Mouse (Mus musculus): ENCODE results near the gene Sapcd2. TPM values are rescaled to one million over a fixed set of nuclear protein-coding genes. Genes with fewer than 3 reads are reported as not detected.
"Not testable (repeated sequence)": the region's sequence is repeated elsewhere in the genome, so short reads cannot be mapped to it uniquely, and the experiment has no call there.

The Sapcd2 gene
- total RNA-seq, 2 experiments from 2014 or later = 3.7 to 4.6 TPM

DNA sequence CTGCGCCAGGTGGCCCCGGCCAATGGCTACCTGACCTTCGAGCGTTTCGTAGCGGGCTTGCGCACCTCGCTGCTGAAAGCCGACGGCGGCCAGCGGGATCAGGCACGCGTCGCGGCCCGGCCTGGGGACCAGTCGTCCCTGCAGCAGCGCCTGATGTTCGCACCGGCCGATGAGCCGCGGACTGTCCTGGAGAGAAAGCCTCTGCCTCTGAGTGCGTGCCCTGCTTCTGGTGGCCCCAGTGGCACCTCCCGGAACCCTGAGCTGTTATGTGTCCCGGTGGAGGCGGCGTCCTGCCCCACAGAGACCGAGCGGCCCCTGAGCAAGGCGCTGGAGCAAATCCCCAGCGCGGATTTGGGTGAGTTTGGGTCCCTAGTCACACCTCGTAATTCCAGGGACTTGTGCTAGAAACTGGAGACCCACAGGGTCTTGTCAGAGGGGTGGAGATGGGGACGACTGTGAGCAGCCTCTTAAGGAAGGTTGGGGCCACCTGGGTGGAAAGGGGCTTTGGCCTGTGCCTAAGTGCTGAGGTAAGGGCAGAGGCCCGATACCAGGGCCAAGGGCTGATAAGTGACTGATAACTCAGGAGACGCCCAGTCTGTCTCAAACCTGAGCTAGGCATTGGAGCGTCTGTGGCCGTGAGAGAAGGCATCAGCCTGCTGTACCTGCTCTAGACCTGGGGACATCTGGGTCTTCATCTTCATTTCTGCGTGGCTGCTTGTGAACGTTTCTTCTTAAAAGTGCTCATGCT lies 697 bp downstream of the Sapcd2 start:
- no peak for DNase-seq

DNA sequence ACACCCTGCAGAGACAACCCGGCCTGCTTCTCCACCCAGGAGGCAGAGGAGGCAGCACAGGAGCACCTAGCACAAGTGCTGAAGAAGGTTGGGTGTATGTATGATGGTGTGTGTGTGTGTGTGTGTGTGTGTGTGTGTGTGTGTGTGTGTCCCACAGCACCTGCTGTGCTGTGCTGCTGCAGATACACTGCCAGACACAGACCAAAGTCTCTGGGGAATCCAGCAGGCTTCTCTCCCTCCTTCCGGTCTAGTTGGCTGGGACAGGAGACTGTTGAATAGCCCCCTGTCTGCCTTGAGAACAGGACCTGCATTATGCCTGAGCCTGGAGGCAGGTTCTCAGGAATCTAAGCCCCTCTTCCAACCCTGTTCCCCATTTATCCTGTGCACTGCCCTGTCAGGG lies 1.3 kb downstream of the Sapcd2 start:
- DNase-seq = no peak

DNA sequence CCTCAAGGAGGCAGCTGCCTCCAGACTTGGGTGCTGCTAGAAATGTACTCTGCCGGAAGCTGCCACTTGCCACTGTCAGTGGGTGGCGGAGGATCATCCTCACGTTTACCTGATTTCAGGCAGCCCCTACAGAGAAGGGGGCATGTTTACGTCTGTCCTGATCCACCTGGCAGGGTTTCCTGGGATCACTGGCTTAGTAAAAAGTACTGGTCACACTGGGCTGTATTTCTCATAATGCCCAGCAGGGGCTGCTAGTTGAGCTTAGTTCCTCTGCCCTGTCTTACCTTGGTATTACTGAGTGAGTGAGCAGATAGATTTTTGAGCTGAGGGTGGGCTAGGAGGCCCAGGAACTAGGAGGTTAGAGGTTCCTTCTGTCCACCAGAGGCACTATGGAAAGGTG lies 4.5 kb downstream of the Sapcd2 start:
- no peak for DNase-seq

DNA sequence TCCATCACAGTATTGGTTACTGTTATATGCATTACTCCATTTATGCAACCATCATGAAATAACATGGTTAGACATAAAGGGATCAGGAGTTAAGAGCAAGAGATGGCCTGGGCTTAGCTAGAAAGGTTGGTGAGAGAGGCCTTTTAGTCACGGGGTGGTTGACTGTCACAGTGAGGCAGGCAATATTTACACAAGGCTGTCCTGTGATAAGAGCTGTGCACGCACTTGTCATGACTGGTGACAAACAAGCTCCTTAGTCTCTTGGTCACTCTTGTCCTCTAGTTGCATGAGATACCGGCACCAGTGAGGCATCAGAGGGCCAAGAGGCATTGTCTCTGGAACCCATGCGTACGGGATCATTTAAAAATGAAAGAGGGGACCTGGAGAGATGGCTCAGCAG lies 12.4 kb downstream of the Sapcd2 start:
- DNase-seq = no peak

DNA sequence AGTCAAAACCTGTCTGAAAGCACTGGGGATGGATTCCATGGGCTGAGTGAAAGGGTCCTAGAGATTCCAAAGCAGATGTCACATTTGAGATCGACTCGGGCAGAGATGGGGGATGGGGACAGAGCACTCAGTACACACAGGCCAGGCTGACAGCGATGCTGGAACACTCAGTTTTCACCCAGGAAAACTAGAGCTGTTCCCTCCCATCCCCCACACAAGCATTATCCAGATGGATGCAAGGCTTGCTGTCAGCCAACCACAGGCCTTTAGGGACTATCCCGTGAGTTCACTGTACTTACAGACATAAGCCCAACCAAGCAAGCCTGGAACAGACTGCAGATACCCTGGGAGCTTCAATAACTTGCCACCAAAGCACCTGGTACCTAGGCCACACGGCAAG lies 19.1 kb downstream of the Sapcd2 start:
- no peak for DNase-seq

DNA sequence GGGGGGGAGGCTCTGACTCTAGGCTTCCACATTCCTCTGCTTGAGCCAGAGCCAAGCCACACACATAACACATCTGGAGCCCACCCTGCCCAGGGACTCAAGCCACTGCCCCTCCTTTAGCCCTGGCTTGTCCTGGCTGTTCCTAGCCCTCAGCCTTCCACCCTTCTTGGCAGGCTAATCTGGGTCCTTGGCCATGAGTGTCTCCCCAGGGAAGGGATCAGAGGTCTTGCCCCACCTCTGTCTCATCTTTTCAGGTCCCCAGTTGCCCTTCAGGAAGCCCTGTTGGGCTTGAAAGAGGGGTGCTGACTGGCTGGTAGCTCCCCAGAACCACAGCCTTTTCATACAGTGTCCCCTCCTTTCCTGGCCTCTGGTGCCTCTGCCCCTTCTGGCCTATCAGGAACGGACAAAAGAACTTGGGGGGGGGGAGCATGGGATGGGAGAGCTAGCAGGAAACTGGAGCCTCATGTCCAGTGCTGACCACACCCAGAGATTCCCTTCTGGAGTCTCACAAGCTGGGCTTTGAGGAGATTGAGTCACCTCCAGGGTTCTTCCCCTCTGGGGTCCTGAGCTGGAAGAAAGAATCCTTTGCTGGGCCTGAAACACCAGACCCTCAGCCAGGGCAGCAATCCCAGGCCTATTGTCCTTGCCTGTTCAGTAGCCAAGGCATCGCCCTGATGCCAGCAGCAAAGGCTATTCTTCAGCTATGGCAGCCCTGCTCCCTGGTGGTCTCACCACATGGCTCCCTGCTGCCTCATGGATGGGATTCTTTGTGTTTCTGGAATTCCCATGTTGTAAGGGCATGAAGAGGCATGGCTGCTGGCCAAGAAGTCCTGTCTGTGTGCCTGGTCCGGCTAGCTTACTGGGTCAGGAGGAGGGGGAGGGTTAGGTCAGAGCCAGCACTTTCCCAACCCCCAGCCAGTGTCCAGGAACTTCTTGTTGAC lies 22.4 kb downstream of the Sapcd2 start:
- DNase-seq = peak in 1 of 2 experiments; percentile 49

DNA sequence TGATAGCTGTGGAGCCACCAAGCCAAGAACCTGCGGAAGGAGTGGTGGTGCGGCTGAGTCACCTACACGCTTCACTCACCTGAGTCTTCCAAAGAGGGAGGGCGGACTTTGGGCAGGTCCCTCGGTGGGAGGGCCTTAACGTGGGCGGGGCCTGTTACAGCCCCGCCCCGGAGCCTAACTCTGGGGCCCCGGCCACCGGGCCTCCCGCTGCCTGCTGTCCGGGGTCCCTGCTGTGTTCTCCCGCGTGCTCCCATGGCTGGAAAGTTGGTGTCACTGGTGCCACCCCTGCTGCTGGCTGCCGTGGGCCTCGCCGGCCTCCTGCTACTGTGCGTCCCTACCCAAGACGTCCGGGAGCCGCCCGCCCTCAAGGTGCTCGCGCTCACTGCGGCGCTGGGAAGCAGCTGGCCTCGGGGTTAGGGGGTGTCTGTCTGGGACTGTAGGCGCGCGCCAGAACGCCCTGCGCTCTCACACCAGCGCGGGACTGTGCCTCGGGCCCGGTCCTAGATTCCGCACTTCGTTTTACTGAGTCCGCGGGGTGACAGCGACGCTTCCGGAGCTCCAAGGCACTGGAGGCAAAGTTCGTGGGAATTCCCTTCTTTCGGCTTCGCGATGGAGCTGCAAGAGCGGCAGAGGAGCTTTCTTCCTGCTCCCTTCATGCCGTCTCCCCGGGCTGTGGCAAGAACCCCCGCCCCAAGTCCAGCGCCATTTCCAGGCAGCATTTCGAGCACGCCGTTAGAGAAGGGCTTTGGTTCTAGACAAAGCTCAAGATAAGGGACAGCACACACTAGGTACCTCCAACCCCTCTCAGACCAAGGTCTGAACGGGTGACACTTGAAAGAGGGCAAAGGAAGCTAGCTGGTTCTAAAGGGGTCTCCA lies 23.8 kb downstream of the Sapcd2 start, which contains the start of gene Entpd2:
Gene Entpd2 (plus strand): TSS at position 154 of the 876 bp plus-strand sequence.
- no peak for DNase-seq

DNA sequence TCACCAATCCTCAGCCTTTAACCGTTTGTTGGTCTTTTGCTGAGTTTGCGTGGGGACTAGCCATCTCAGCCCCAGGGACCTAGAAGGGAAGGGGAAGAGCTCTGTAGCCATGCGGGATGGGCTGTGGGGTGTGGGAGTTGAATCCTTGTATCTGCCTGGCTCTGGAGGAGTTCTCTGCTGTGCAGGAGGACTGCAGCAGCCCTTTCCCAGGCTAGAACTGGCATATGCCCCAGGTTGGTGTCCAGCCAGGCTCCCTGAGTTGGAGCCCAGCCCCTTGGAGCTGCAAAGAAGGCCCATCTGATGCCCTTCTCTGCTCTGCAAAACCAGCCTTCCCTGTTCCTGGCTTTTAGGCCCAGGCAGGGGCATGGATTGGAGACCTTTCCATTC lies 24.5 kb downstream of the Sapcd2 start:
- DNase-seq = no peak

DNA sequence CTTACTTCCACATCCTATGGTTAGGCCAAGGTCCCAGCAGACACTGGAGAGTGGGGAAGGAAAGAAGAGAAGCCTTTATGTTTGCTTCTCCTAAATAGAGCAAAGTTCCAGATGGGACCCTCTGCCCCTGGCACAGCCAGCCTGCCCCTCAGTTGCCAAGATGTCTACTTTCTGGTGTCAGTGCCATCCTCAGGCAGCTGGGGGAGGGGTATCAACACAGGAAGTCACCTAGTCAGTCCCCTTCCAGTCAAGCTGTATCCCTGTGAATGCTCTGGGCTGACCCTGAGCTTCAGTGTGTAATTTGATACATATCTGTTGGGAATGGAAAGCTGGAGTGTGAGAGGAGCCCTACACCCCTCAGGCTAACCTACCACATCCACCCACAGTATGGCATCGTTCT lies 24.9 kb downstream of the Sapcd2 start:
- DNase-seq = no peak

DNA sequence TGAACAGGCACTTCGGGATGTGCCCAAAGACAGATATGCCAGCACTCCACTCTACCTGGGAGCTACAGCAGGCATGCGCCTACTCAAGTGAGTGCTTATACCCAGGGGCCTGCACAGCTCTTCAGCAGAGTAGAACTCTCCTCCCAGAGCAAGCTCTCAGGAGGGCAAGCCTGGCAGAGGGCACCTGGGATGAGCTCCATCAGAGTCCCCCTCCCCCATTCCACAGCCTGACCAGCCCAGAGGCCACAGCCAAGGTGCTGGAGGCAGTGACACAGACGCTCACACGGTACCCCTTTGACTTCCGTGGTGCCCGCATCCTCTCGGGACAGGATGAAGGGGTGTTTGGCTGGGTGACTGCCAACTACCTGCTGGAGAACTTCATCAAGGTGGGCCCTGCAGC lies 25.9 kb downstream of the Sapcd2 start:
- no peak for DNase-seq

DNA sequence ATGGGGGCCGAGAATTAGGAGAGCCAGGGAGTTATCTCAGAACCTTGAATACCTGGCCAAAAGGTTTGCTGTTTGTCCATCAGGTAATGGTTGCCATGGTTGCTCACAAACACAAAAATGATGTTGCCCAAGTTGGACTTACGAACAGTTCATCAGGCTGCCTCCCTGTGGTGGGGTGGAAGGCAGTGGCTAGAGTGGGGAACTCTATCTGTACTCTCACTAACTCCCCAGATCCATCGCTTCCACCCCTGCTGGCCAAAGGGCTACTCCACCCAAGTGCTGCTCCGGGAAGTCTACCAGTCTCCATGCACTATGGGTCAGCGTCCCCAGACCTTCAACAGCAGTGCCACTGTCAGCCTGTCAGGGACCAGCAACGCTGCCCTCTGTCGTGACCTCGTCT lies 26.9 kb downstream of the Sapcd2 start, which contains the start of gene Npdc1:
Gene Npdc1 (plus strand): TSS at position 301 of the 400 bp plus-strand sequence.
- no peak for DNase-seq

DNA sequence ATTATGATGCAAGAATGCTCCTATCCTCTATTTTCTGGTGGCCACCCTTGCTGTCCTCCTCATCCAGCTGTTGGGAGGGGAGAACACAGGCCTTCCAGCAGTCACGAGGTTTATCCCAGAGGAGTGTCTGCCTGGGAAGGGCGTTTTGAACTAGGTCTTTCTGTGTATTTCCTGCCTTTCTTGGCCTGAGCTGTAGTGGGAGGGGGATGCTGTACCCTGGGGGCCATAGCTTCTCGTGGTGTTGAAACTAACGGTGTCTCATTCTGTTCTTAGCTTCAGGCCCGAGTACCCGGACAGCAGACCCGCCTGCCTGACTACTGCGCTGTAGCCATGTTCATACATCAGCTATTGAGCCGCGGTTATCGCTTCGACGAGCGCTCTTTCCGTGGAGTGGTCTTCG lies 28.2 kb downstream of the Sapcd2 start:
- no peak for DNase-seq

DNA sequence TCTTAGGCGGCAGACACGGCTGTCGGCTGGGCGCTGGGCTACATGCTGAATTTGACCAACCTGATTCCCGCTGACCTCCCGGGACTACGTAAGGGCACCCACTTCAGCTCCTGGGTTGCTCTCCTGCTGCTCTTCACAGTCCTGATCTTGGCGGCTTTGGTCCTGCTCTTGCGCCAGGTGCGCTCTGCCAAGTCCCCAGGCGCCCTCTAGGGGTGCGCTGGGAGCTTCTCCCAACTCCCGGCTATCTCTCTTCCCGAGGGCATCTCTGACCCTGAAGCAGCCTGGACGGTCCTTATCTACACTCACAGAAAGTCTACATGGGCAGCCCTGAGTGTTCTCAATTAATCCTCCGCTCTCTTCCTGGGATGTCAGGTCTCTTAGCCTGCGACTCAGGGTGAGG lies 28.6 kb downstream of the Sapcd2 start:
- DNase-seq = peak in 1 of 2 experiments; percentile 57

DNA sequence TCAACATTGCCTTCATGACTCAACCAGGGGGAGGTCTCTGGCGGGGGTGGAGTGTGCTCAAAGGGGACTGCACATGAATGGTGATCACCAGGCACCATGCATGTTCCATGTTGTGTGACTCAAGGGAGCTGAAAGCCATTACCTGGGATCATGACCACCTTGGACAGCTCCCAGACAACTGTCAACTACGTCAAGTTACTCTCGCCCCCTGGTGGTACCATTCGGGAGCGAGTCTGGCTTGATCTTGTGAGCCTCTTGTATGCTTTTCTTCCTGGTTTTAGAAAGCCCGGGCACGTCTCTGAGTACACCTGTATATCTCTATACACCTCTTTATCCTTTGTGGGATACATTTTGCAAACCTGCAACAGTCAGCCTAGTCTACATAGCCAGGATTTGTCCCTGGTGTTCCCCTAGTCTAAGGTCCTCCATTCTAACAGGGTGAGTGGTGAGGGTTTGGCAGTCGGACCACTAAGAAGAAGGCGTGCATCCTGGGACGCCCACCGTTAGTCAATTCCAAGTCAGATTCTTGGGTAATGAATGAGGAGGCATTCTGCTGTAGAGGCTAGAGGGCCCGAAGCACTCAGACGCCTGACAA lies 30.4 kb downstream of the Sapcd2 start:
- DNase-seq = peak; percentile 55 to 60

DNA sequence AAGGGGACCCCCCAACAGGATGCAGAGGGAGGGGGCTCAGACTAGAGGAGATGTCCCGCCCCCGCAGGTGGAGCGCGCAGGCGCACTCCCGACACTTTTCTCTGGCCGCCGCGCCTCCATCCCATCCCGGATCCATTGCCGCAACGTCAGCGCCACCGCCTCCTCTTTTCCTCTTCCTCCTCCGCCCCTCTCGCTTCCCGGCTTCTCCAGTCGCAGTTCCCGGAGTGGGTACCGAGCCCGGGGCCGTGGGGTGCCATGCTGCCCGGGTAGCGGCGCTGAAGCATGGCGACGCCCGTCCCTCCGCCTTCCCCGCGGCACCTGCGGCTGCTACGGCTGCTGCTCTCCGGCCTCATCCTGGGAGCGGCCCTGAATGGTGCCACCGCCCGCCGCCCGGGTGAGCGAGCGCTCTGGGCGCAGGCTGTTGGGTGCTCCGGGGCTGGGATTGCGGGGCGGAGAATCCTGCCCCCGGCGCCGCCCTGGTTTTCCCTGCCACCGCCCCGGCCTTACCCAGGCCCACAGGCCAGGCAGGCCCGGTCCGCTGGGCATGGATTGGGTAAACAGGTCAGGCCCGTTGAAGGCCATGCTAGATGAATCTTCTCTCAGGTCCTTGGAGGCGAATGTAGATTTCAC lies 31.0 kb downstream of the Sapcd2 start:
- DNase-seq = peak; percentile 90 to 92

DNA sequence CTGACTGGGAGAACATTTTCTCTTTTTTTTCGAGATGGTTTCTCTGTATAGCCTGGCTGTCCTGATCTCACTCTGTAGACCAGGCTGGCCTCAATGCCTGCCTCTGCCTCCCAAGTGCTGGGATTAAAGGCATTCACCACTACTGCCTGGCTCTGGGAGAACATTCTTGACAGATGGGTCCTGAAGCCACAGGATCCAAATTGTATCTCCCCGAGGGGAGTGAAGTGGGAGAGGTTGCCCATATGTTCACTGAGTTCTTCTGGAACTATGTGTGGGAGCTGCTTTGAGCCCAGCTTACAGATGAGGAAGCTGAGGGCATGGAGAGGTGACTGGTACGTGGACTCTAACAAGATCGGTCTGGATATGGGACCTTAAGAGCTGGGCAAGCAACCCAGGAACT lies 31.9 kb downstream of the Sapcd2 start:
- DNase-seq = peak in 1 of 2 experiments; percentile 26

DNA sequence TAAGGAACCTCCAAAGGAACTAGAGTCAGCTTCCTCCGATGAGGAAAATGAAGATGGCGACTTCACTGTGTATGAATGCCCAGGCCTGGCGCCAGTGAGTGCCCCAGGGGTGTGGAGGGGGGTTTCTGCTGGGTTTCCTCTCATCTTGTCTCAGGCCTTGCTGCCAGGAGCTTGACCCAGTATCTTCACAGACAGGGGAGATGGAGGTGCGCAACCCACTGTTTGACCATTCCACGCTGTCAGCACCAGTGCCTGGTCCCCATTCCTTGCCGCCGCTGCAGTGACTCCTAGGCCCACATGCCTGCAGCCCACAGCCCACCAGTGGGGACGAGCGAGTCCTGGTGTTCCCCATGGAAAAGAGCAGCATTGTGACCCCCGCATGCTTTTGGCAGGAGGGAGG lies 36.8 kb downstream of the Sapcd2 start:
- DNase-seq = no peak

DNA sequence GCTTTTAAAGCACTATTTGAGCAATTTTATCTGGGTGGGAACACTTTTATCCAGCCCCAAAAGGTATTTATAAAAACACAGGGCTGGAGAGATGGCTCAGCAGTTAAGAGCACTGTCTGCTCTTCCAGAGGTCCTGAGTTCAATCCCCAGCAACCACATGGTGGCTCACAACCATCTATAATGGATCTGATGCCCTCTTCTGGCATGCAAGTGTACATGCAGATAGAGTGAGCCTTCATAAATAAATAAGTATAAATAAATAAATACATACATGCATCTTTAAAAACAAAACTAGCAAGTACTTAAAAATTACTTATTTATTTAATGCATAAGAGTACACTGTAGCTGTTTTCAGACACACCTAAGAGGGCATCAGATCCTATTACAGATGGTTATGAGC lies 41.3 kb downstream of the Sapcd2 start:
- not testable (repeated sequence) for DNase-seq

DNA sequence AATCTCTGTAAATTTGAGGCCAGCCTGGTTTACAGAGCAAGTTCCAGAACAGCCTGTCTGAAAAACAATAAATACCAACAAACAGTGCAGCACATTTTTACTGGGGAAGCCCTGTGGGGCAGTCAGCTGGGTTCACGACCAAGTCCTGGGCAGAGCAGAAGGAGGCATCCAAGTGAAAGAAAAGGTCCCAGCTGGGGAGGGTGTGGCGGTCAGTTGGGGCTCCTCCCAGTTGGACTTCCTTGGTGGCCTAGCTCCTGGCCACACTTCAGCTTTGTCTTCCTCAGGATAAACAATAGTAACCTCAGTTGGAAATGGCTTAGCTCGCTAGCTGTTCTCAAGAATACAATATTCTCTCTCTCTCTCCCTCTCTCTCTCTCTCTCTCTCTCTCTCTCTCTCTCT lies 45.3 kb downstream of the Sapcd2 start:
- DNase-seq = no peak

DNA sequence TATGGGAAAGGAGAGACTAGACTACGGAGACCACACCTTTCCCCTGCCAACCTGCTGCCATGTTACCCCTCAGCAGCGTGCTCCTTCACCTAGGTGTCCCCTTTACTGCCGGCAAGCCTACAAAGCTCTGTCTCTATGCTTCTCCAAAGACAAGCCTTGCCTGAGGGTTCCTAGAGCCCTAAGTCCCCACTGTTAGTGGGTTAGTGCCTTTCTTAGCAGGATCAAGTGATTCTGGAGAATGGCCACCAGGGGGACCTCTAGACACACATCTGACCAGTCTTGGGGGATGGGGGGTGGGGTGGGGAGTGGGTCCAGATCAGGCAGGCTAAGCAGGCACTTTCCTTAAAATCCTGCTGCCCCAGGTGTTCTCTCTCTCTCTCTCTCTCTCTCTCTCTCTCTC lies 49.8 kb downstream of the Sapcd2 start:
- no peak for DNase-seq

DNA sequence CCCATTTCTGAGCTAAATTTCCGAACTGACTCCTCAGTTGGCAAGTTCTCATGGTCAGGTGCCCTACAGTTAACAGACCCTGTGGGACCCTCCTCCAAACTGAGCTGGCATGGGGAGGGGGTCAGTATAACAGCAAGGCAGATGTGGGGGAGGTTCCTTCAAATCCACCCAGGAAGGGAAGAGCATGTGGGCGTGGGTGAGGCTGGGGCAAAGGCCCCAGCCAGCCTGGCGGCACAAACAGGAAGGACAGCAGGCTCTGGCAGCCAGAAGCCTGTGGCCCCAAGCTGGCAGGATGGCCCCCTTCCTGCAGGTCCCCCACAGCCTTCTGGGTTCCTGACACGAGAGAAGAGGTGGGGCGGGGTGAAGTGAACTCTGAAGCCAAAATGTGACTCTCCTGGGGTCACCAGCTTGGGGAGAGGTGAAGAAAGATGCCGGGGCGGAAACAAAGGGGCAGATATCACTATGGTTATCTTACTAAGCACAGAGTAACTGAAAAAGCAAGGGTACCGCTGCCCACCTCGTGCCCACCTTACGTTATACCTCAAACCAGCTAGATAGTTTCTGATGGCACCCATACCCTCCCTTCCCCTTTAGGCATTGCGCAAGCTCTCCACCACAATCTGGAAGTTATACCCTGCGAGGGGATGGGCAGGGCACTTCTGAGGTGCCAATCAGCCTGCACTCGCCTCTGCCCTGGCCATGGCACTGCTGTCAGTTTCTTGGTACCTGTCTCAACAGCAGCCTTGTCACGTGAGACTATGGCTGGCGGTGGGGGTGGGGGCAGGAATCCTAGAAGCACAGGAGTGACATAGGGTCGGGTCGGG lies 50.7 kb downstream of the Sapcd2 start, which contains the start of gene Fut7:
Gene Fut7 (plus strand): TSS at position 681 of the 824 bp plus-strand sequence.
- no peak for DNase-seq

Measured in layer of hippocampus, postnatal 36 days (tissue).